Mouse (Mus musculus) liver, adult 2 months (tissue): ENCODE measurements at regions not wholly inside any gene's neighbourhood (a gene's known extent, or its start where the extent isn't known, plus 50 kb on each side); places are given as distances from the start of the nearest gene placed in this dataset.

Experiments
- DNase-seq: peaks from one replicate; pipeline ENCODE4 v3.0.0-alpha.2; 2011; ENCODE audit warnings: low read depth, low spot score; ENCODE audit errors: extremely low read depth
- H3K27ac ChIP-seq: fragments of 200-500 bp; replicated peaks from 2 replicates; pipeline ENCODE4 v1.5.1; 2012; ENCODE audit warnings: low read depth, mild to moderate bottlenecking, control low read depth, inconsistent platforms, low read length; ENCODE audit not compliant: insufficient read depth
- H3K27me3 ChIP-seq: fragments of 200-500 bp; 2 replicates; pipeline ENCODE4 v1.6.1; 2012; ENCODE audit warnings: mild to moderate bottlenecking, moderate library complexity, low read length, inconsistent platforms; ENCODE audit not compliant: control insufficient read depth, insufficient read depth
- H3K36me3 ChIP-seq: fragments of 200-500 bp; 2 replicates; pipeline ENCODE4 v1.6.1; 2012; ENCODE audit warnings: low read length, inconsistent platforms; ENCODE audit not compliant: control insufficient read depth, insufficient read depth
- H3K4me1 ChIP-seq: fragments of 200-500 bp; 2 replicates; pipeline ENCODE4 v1.6.1; 2011; ENCODE audit warnings: low read length; ENCODE audit not compliant: control insufficient read depth, insufficient read depth
- H3K4me3 ChIP-seq: fragments of 200-500 bp; 2 replicates; pipeline ENCODE4 v1.5.1; 2011; ENCODE audit warnings: low read depth, mild to moderate bottlenecking, control low read depth, low read length, moderate library complexity; ENCODE audit not compliant: insufficient read depth
- H3K79me2 ChIP-seq: fragments of 200-500 bp; 2 replicates; pipeline ENCODE4 v1.6.1; 2012; ENCODE audit warnings: inconsistent platforms, mild to moderate bottlenecking, low read length, moderate library complexity; ENCODE audit not compliant: control insufficient read depth, insufficient read depth
- H3K9ac ChIP-seq: fragments of 200-500 bp; 2 replicates; pipeline ENCODE4 v1.6.1; 2012; ENCODE audit warnings: low read depth, mild to moderate bottlenecking, control low read depth, inconsistent platforms, low read length
- CTCF ChIP-seq: fragments of 200-500 bp; IDR thresholded peaks from 2 replicates; pipeline ENCODE4 v1.5.1; 2011; ENCODE audit warnings: low read depth, low read length, control low read depth
- POLR2A ChIP-seq: fragments of 200-500 bp; IDR thresholded peaks from 2 replicates; pipeline ENCODE4 v1.6.1; 2011; ENCODE audit warnings: low read length, control low read depth; ENCODE audit not compliant: insufficient read depth; ENCODE audit errors: extremely low read depth
- WGBS: fragments of 180-500 bp; shearing (Covaris S2); methylation state at CpG from one replicate; pipeline ENCODE4 v1.1.7; 2018; 5-methylcytosine and 5-hydroxymethylcytosine counted together

GRCm38 (mm10) chr3:78782766-78783165 lies 503.6 kb downstream of the Rapgef2 start:
- Histone ChIP-seq H3K4me3 (no peak overlapping the region), H3K4me1 (no peaks in the 10 kb centered on the region), H3K9ac (no peak overlapping the region), H3K27me3 (no peaks in the 10 kb centered on the region), H3K79me2 (no peaks in the 10 kb centered on the region), H3K27ac (no peak overlapping the region), H3K36me3 (no peaks in the 10 kb centered on the region)
- no peak for DNase-seq
- 84% methylated on average over 1 of the region's 1 CpGs for WGBS
- TF ChIP-seq POLR2A (no peak), CTCF (no peak)

- Histone ChIP-seq H3K4me3 (no peak overlapping the region), H3K27ac (no peak overlapping the region), H3K27me3 (no peaks in the 10 kb centered on the region), H3K79me2 (no peaks in the 10 kb centered on the region), H3K36me3 (no peaks in the 10 kb centered on the region), H3K4me1 (no peaks in the 10 kb centered on the region), H3K9ac (no peak overlapping the region)
- WGBS: 66% methylated on average over 4 of the region's 4 CpGs
- TF ChIP-seq POLR2A: no peak
- no peak for TF ChIP-seq CTCF
- no peak for DNase-seq
Observed at GRCm38 (mm10) chr3:78755686-78756476, 530.4 kb downstream of the Rapgef2 start.

GRCm38 (mm10) chr3:78736111-78736510 lies 550.2 kb downstream of the Rapgef2 start:
- Histone ChIP-seq H3K79me2 (no peaks in the 10 kb centered on the region), H3K4me1 (no peaks in the 10 kb centered on the region), H3K9ac (no peak overlapping the region), H3K4me3 (no peak overlapping the region), H3K36me3 (no peaks in the 10 kb centered on the region), H3K27ac (no peak overlapping the region), H3K27me3 (no peaks in the 10 kb centered on the region)
- no peak for TF ChIP-seq CTCF
- TF ChIP-seq POLR2A: no peak
- DNase-seq: no peak

GRCm38 (mm10) chr3:78716691-78717090 lies 569.6 kb downstream of the Rapgef2 start:
- Histone ChIP-seq H3K36me3 (no peaks in the 10 kb centered on the region), H3K27ac (no peak overlapping the region), H3K9ac (no peak overlapping the region), H3K79me2 (no peaks in the 10 kb centered on the region), H3K4me3 (no peak overlapping the region), H3K4me1 (no peaks in the 10 kb centered on the region), H3K27me3 (no peaks in the 10 kb centered on the region)
- TF ChIP-seq CTCF: no peak
- TF ChIP-seq POLR2A: no peak
- WGBS: 65% methylated on average over 2 of the region's 2 CpGs
- no peak for DNase-seq

- no peak for DNase-seq
- Histone ChIP-seq H3K79me2 (no peaks in the 10 kb centered on the region), H3K4me1 (no peaks in the 10 kb centered on the region), H3K27ac (no peak overlapping the region), H3K9ac (no peak overlapping the region), H3K36me3 (no peaks in the 10 kb centered on the region), H3K4me3 (no peak overlapping the region), H3K27me3 (no peaks in the 10 kb centered on the region)
- TF ChIP-seq POLR2A: no peak
- no peak for TF ChIP-seq CTCF
- WGBS: 65% methylated on average over 1 of the region's 1 CpGs
Observed at GRCm38 (mm10) chr3:78707687-78708086, 578.6 kb downstream of the Rapgef2 start.

- WGBS: 61% methylated on average over 5 of the region's 5 CpGs
- no peaks in the 10 kb centered on the region for H3K27me3 ChIP-seq
- H3K4me3 ChIP-seq: no peak overlapping the region
- TF ChIP-seq CTCF (no peak), POLR2A (no peak)
- no peaks in the 10 kb centered on the region for H3K36me3 ChIP-seq
- no peaks in the 10 kb centered on the region for H3K79me2 ChIP-seq
- no peak overlapping the region for H3K27ac ChIP-seq
- no peak overlapping the region for H3K9ac ChIP-seq
- no peaks in the 10 kb centered on the region for H3K4me1 ChIP-seq
- DNase-seq: no peak
Observed at GRCm38 (mm10) chr3:78698936-78699335, 587.4 kb downstream of the Rapgef2 start.
